Mouse (Mus musculus): Measurements from ENCODE around the gene Lrrc4. TPM values are rescaled to one million over a fixed set of nuclear protein-coding genes. Genes with fewer than 3 reads are reported as not detected.

The Lrrc4 gene
- polyA plus RNA-seq, 1 experiment from 2014 or later = 0.40 TPM

- no peaks in the 10 kb centered on the region for H3K27me3 ChIP-seq (replicated peaks)
- no peaks in the 10 kb centered on the region for H3K36me3 ChIP-seq
- peak overlapping the region; percentile 24; the same call in 1 of the 2 replicates for H3K9ac ChIP-seq
- H3K27ac ChIP-seq (replicated peaks) = no peak overlapping the region
- WGBS = 36% methylated on average over 2 of the region's 2 CpGs
- no peak overlapping the region for H3K4me3 ChIP-seq
- no peak overlapping the region for H3K4me2 ChIP-seq
- ATAC-seq (ENCODE audit: extremely low read depth, insufficient number of reproducible peaks, low FRiP score, low TSS enrichment) = no peak
- no peaks in the 10 kb centered on the region for H3K9me3 ChIP-seq
- H3K4me1 ChIP-seq = peaks cover 29% of the 10 kb centered on the region
These were observed 36.1 kb upstream of the Lrrc4 start for GRCm38 (mm10) chr6:28867516-28868251.

- Histone ChIP-seq H3K27me3 (replicated peaks) (no peaks in the 10 kb centered on the region), H3K9me3 (no peaks in the 10 kb centered on the region), H3K27ac (replicated peaks) (no peak overlapping the region), H3K4me2 (no peak overlapping the region), H3K4me1 (peaks cover 35% of the 10 kb centered on the region), H3K4me3 (no peak overlapping the region), H3K9ac (no peak overlapping the region), H3K36me3 (no peaks in the 10 kb centered on the region)
- ATAC-seq (ENCODE audit: extremely low read depth, insufficient number of reproducible peaks, low FRiP score, low TSS enrichment) = no peak
- WGBS = 93% methylated on average over 3 of the region's 3 CpGs
These were observed 34.7 kb upstream of the Lrrc4 start for GRCm38 (mm10) chr6:28866206-28866605.

- Histone ChIP-seq H3K4me2 (no peak overlapping the region), H3K9me3 (no peaks in the 10 kb centered on the region), H3K27ac (replicated peaks) (peak overlapping the region; percentile 13; the same call in 1 of the 2 replicates), H3K4me3 (no peak overlapping the region), H3K36me3 (no peaks in the 10 kb centered on the region), H3K4me1 (peaks cover 38% of the 10 kb centered on the region), H3K27me3 (replicated peaks) (no peaks in the 10 kb centered on the region), H3K9ac (no peak overlapping the region)
- no peak for ATAC-seq (ENCODE audit: extremely low read depth, insufficient number of reproducible peaks, low FRiP score, low TSS enrichment)
- WGBS = 79% methylated on average over 10 of the region's 10 CpGs
These were observed 33.6 kb upstream of the Lrrc4 start for GRCm38 (mm10) chr6:28865112-28865511.

GRCm38 (mm10) chr6:28864684-28865083 is 33.1 kb upstream of the Lrrc4 start:
- Histone ChIP-seq H3K9me3 (no peaks in the 10 kb centered on the region), H3K4me1 (peaks cover 38% of the 10 kb centered on the region), H3K4me2 (no peak overlapping the region), H3K36me3 (no peaks in the 10 kb centered on the region), H3K27ac (replicated peaks) (peak overlapping the region; percentile 13; the same call in 1 of the 2 replicates), H3K4me3 (no peak overlapping the region), H3K9ac (no peak overlapping the region), H3K27me3 (replicated peaks) (no peaks in the 10 kb centered on the region)
- WGBS = 56% methylated on average over 5 of the region's 5 CpGs
- ATAC-seq (ENCODE audit: extremely low read depth, insufficient number of reproducible peaks, low FRiP score, low TSS enrichment) = no peak

- Histone ChIP-seq H3K4me2 (no peak overlapping the region), H3K4me1 (peaks cover 46% of the 10 kb centered on the region), H3K27me3 (replicated peaks) (no peaks in the 10 kb centered on the region), H3K27ac (replicated peaks) (no peak overlapping the region), H3K36me3 (no peaks in the 10 kb centered on the region), H3K9ac (no peak overlapping the region), H3K4me3 (no peak overlapping the region), H3K9me3 (no peaks in the 10 kb centered on the region)
- 38% methylated on average over 8 of the region's 8 CpGs for WGBS
- ATAC-seq (ENCODE audit: extremely low read depth, insufficient number of reproducible peaks, low FRiP score, low TSS enrichment) = no peak
These were observed 30.8 kb upstream of the Lrrc4 start for GRCm38 (mm10) chr6:28862304-28862703.

GRCm38 (mm10) chr6:28860922-28861321 is 29.4 kb upstream of the Lrrc4 start:
- Histone ChIP-seq H3K4me3 (no peak overlapping the region), H3K27ac (replicated peaks) (no peak overlapping the region), H3K27me3 (replicated peaks) (no peaks in the 10 kb centered on the region), H3K4me2 (no peak overlapping the region), H3K4me1 (peaks cover 50% of the 10 kb centered on the region), H3K9ac (no peak overlapping the region), H3K36me3 (no peaks in the 10 kb centered on the region), H3K9me3 (no peaks in the 10 kb centered on the region)
- no peak for ATAC-seq (ENCODE audit: extremely low read depth, insufficient number of reproducible peaks, low FRiP score, low TSS enrichment)
- 54% methylated on average over 2 of the region's 2 CpGs for WGBS

- WGBS = 73% methylated on average over 2 of the region's 2 CpGs
- ATAC-seq (ENCODE audit: extremely low read depth, insufficient number of reproducible peaks, low FRiP score, low TSS enrichment) = no peak
- H3K36me3 ChIP-seq = no peaks in the 10 kb centered on the region
These were observed 28.9 kb upstream of the Lrrc4 start for GRCm38 (mm10) chr6:28860450-28860849.

GRCm38 (mm10) chr6:28859094-28859493 is 27.5 kb upstream of the Lrrc4 start:
- H3K4me1 ChIP-seq = peaks cover 49% of the 10 kb centered on the region
- no peaks in the 10 kb centered on the region for H3K9me3 ChIP-seq
- no peak overlapping the region for H3K4me3 ChIP-seq
- H3K9ac ChIP-seq = no peak overlapping the region
- no peak for ATAC-seq (ENCODE audit: extremely low read depth, insufficient number of reproducible peaks, low FRiP score, low TSS enrichment)
- no peaks in the 10 kb centered on the region for H3K36me3 ChIP-seq
- H3K27me3 ChIP-seq (replicated peaks) = no peaks in the 10 kb centered on the region
- H3K27ac ChIP-seq (replicated peaks) = no peak overlapping the region
- H3K4me2 ChIP-seq = no peak overlapping the region
- 85% methylated on average over 2 of the region's 2 CpGs for WGBS

More at GRCm38 (mm10) chr6:28860450-28860849, 28.9 kb upstream of the Lrrc4 start:
- no peak overlapping the region for H3K27ac ChIP-seq (replicated peaks)
- H3K27me3 ChIP-seq (replicated peaks) = no peaks in the 10 kb centered on the region
- H3K9ac ChIP-seq = no peak overlapping the region
- H3K4me3 ChIP-seq = no peak overlapping the region
- H3K4me2 ChIP-seq = no peak overlapping the region
- no peaks in the 10 kb centered on the region for H3K9me3 ChIP-seq
- peaks cover 51% of the 10 kb centered on the region for H3K4me1 ChIP-seq

GRCm38 (mm10) chr6:28857198-28858180 is 25.9 kb upstream of the Lrrc4 start:
- 22% methylated on average over 2 of the region's 2 CpGs for WGBS
- no peak overlapping the region for H3K4me2 ChIP-seq
- peaks cover 62% of the 10 kb centered on the region for H3K4me1 ChIP-seq
- peak overlapping the region; percentile 61 for H3K27ac ChIP-seq (replicated peaks)
- ATAC-seq (ENCODE audit: extremely low read depth, insufficient number of reproducible peaks, low FRiP score, low TSS enrichment) = no peak
- H3K9me3 ChIP-seq = no peaks in the 10 kb centered on the region
- no peaks in the 10 kb centered on the region for H3K36me3 ChIP-seq
- no peaks in the 10 kb centered on the region for H3K27me3 ChIP-seq (replicated peaks)
- no peak overlapping the region for H3K4me3 ChIP-seq
- H3K9ac ChIP-seq = no peak overlapping the region

- Histone ChIP-seq H3K4me2 (no peak overlapping the region), H3K9me3 (no peaks in the 10 kb centered on the region), H3K27me3 (replicated peaks) (no peaks in the 10 kb centered on the region), H3K9ac (no peak overlapping the region), H3K4me3 (no peak overlapping the region), H3K36me3 (no peaks in the 10 kb centered on the region), H3K4me1 (peaks cover 63% of the 10 kb centered on the region), H3K27ac (replicated peaks) (peak overlapping the region; percentile 61)
- no peak for ATAC-seq (ENCODE audit: extremely low read depth, insufficient number of reproducible peaks, low FRiP score, low TSS enrichment)
- 68% methylated on average over 4 of the region's 4 CpGs for WGBS
These were observed 25.2 kb upstream of the Lrrc4 start for GRCm38 (mm10) chr6:28856789-28857188.

- Histone ChIP-seq H3K36me3 (no peaks in the 10 kb centered on the region; the same call in 1 of the 2 replicates), H3K9ac (no peak overlapping the region), H3K4me3 (no peak overlapping the region), H3K27me3 (replicated peaks) (no peaks in the 10 kb centered on the region), H3K27ac (replicated peaks) (no peak overlapping the region), H3K4me2 (no peak overlapping the region), H3K9me3 (no peaks in the 10 kb centered on the region), H3K4me1 (peaks cover 58% of the 10 kb centered on the region)
- 29% methylated on average over 3 of the region's 3 CpGs for WGBS
- ATAC-seq (ENCODE audit: extremely low read depth, insufficient number of reproducible peaks, low FRiP score, low TSS enrichment) = no peak
These were observed 23.9 kb upstream of the Lrrc4 start for GRCm38 (mm10) chr6:28855442-28855841.
